Mouse (Mus musculus) c-Kit-positive CD71-positive TER-119-positive erythroid progenitor cells, embryonic 14.5 days (primary cell): ENCODE results near the gene Gstcd.

Experiments
- DNase-seq: peaks from one replicate; pipeline ENCODE4 v3.0.0-alpha.2; 2013; ENCODE audit warnings: low spot score

The Gstcd gene

DNA sequence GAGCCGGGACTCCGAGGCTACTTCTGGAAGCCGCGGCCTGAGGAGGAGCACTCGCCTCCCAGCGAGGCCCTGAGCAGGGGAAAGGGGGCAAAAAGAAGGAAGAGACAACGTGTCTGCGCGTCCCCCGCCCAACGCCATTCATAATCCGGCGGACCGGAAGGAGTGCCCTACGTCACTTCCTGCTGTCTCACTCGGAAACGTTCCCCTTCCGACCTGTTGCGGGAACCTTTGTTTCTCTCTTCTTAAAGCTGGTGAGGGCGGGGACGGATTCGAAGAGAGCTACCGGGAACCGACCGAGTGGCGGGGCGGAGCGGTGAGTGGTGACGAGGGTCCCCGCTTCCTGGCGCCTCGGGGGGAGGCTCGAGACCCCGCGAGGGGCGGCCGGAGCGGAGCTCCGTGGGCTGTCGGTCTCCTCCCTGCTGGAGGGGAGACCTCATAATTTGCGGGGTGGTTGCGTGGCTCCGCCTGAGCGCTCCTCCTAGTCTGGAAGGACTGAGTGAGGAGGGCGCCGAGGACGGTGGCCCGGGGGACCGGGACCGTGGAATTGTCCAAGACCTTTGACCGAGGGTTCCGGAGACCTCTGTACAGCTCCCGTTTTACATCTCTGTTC lies at the start of gene Gstcd, which contains the start of gene Ints12:
Gene Gstcd, minus strand, starts transcription at position 370 of the 610 bp plus-strand sequence.
Gene Ints12, plus strand, starts transcription at position 177 of the 610 bp plus-strand sequence.
- peak; percentile 92 for DNase-seq

DNA sequence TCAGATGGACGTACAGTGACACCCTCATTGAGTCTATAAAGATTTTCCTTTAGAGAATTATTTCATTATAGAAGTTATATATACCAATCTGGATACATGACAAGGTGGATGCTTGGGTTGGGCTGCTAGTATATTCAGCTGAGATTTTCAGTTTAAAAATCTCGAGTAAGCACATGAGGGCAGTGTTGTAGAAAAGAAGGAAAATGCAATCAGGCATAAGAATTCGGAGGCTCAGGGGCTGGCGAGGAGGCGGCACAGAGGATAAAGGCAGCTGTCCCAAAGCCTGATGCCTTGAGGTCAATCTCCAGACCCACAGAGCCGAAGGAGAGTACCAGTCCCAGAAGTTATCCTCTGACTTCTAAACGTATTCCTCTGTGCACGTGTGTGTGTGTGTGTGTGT lies 40.8 kb upstream of the Gstcd start:
- DNase-seq = no peak

DNA sequence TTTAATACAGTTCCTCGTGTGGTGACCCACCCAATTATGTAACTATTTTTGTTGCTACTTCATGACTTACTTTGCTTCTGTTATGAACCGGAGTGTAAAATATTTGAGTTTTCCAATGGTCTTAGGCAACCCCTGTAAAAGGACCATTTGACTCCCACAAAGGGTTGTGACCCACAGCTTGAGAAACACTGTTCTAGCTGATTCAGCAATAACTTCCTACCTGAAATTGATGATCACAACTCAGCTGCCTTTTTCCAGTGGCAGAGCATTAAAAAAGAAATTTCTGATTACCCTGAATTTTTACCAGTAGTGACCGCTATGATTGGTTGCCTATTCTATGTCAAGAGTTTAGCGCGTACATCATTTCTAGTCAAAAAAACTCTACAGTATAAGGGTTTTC lies 39.5 kb upstream of the Gstcd start:
- no peak for DNase-seq

- DNase-seq = no peak
Measured at GRCm38 (mm10) chr3:133113281-133113680, 21.4 kb upstream of the Gstcd start.

GRCm38 (mm10) chr3:133111741-133112140 lies 19.9 kb upstream of the Gstcd start:
- no peak for DNase-seq

DNA sequence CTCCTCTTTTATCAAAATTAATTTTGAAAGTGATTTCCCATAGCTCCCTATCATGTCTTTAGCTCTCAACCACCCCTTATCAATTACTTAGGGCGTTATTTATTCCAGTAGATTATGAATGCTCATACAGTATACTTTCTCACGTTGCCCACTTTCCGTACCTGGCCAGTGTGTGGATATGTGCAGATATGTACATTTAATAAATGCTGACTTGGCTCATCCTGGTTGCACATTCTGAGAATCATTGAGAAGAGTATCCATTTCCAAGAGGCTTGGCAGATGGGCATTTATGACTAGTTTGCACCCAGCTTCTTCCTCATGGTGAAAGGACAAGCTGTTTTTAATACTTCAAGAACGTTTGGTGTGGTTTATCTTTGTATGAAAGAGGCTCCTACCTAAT lies 18.0 kb upstream of the Gstcd start:
- no peak for DNase-seq

DNA sequence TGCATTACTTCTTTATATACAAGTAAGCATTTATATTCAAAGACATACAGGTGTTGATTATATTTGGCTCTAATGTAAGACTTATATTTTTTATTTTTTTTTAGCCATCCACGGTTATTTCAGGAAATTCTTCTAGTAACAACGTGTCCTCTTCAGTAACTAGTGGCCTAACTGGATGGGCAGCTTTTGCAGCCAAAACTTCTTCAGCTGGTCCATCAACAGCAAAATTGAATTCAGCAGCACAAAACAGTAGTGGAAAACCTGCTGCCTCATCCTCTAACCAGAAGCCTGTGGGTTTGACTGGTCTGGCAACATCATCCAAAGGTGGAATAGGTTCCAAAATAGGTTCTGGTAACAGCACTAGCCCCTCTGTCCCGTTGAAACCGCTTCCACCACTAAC lies 16.9 kb upstream of the Gstcd start:
- DNase-seq = no peak

DNA sequence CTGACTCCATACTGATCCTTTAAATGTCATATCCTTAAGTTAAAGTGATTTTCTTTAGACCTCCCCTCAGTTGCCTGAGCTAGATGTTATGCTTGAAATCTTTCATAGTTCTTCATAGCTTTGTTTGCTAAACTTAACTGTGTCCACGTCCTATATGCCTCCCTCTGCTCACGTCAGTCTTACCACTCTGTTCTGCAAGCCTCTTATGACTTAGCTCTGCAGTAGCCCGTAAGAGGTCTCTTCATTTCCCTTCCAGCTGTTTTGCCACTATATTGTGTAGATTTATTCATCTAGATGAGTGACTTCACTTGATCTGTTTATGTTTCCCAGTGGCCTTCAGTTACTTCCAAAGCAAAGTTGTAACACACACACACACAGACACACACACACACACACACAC lies 12.6 kb upstream of the Gstcd start:
- no peak for DNase-seq

DNA sequence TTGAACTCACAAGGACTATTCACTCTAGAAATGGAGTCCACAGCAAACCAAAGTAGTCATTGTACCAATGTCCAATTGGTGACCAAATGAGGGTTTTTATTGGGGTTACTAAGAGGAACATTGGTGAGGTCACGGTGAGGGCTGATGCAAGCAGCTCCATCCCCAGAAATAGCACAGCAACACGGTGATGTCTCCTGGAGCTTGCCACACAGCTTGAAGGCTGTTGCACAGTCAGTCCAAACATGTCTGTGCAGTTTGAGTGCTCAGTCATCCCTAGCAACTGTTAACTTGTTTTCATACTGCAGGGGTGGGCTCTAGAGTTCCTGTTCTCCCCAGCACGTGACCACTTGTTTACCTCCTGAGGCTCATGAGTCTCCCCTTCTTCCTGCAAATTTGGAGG lies 11.9 kb upstream of the Gstcd start:
- DNase-seq = no peak

- DNase-seq = no peak
Measured at GRCm38 (mm10) chr3:133098909-133099308, 7.1 kb upstream of the Gstcd start.

DNA sequence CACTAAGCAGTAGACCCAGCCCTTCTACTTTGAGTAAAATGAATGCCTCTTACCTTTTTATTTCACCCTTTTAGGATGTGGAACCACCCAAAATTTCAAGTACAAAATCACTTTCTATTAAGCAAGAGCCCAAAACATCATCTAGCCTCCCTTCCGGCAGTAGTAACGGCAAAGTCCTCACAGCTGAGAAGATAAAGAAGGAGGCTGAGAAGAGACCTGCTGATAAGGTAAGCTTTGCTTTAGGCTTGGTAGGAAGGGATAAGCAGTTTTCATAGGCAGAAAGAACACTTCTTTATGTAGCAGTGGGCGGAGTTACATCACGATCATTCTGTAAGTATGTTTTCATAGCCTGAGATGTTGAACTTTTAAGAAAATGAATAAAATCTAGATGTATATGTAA lies 6.5 kb upstream of the Gstcd start:
- DNase-seq = peak; percentile 36

GRCm38 (mm10) chr3:133097936-133098335 lies 6.1 kb upstream of the Gstcd start:
- no peak for DNase-seq

- DNase-seq = no peak
Measured at GRCm38 (mm10) chr3:133094305-133094704, 2.5 kb upstream of the Gstcd start.

- DNase-seq = no peak
Measured at GRCm38 (mm10) chr3:133092936-133093335, 1.1 kb upstream of the Gstcd start.

- DNase-seq = no peak
Measured at GRCm38 (mm10) chr3:133092274-133092853, 531 bp upstream of the Gstcd start.

- peak; percentile 50 for DNase-seq
Measured at GRCm38 (mm10) chr3:133091121-133091663, 641 bp downstream of the Gstcd start.

DNA sequence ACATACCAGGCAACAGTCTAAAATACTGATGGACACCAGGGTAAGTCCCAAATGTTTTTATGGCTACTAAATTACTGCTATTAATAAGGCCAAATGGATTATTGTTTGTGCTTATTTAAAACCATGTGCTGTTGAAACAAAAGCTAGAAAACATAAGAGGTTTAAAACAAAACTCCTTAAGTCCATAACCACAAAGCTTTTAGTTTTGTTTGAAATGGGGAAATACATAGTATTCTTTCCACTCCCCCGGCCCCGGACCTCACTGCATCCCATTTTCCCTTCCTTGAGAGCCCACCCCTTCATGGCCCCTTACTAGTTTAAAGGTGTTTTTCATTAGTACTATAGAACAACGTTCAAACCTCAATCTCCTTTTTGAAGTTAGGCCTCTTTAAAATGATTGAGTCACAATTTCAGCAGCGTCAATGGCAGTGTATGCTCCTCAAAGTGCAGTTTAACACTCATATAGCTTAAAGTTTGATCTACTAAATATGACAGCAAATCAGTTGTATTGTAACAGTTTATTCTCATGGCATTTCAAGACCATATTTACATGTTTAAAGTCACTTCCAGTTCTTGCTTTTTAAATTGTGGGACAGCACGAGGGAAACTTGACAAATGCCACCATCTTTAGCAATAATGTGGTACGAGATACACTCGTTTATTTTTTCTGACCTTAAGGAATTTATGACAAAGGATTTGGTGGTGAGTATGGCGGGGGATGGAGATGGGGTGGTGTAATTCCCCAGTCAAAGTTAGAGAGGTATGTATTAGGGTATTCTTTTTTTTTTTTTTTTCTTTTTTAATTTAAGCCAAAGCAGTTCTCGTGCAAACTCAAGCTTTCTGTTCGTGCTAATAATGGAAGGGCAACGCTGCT lies 1.3 kb downstream of the Gstcd start:
- DNase-seq = peak; percentile 30

GRCm38 (mm10) chr3:133085858-133086257 lies 6.0 kb downstream of the Gstcd start:
- DNase-seq = peak; percentile 65

DNA sequence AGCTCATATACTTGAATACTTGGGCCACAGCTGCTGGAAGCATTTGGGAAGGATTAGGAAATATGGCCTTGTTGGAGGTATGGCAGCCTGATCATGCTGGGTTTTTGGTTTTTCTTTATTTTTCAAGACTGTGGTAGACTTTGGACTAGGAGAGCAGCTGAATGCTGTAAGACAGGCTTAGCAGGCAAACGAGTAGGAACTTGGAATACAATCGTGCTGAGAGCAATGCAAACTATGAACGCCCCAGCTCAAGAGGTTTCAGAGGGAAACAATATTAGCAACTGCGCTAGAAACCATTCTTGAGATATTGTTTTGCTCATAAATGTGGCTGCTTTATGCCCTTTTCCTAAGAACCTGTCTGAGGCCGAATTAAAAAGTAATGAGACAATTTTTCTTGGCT lies 9.1 kb downstream of the Gstcd start:
- DNase-seq = no peak

- DNase-seq = no peak
Measured at GRCm38 (mm10) chr3:133075560-133075959, 16.3 kb downstream of the Gstcd start.

DNA sequence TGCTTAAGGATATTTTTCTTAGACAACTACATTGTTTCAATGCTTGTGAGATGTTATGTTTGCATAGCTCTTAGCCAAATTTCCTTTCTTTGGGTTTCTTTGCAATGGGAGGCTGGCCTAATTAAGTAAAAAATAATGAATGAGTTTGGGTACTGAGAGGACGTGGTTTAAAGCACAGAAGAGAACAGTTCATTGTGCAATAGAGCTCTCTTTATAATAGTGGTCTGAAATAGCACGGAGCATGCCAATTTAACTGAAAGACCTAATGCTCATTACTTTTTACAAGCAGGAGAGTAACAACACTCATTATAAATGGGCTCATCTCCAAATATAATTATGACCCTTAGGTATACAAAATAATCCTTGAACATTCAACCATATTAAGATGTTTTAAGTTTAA lies 39.8 kb downstream of the Gstcd start:
- no peak for DNase-seq

DNA sequence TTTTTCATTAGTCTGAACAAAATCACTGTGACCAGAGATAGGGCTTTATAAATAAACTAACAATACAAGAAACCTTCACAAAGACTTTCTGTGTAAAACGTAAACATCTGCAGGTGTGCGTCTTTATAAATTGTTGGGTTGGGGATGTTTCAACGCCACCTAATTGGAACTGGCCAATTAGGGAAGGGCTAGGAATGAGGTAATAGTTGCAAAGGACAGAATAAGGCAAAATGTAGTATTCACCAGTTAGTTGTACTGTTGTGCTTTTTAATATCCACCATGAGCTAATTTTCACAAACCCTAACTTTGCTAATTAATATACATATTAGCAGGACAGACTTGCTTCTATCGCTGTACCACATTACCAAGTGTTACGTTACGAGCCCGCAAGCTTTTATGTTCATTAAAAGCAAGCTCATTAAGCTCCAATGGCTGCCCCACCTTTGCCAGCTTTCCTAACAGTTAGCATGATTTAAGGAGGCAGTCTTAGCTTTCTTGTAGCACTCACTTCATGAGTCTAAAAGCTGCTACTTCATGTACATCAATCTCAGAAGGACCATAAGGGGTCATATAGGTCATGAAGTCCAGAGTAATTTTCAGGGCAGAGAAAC lies 58.6 kb downstream of the Gstcd start:
- DNase-seq = no peak
